Mouse (Mus musculus): Measurements from ENCODE around the gene Gc. TPM values are rescaled to one million over a fixed set of nuclear protein-coding genes. Genes with fewer than 3 reads are reported as not detected.

The Gc gene
- 0.19 and 0.24 TPM in 2 replicates for polyA plus RNA-seq (2016; fragmentation: Nextera tagmentation; extraction: Ambion mirVana)

DNA sequence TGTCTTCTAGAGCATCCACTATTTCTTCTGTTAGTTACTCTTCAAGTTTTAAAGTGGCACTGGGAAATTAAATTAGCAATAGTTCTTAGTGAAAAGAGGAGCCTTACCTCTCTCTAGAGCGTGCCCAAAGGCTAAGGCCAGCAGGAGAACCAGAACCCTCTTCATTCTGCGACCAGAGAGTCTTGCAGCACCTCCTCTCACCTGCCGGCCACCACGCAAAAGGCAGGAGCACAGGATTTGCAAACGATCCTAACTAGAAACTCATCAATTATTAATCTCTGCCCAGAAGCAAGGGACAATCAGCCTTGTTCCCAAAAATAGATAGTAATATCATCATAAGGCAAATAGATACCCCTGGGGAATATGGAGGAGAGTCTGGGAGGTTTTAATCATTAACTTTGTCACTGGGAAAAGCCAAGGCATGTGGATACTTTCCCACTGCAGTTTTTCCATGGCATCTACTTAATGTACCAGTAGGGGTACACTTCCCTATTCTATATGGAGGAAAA, at the start of gene Gc:
Gene Gc, minus strand, starts transcription at position 345 of the 509 bp plus-strand sequence.
- Histone ChIP-seq H3K27ac (ENCODE audit: poor library complexity, severe bottlenecking) (no peak within 1 kb of the TSS), H3K36me3 (no peaks in the 10 kb centered on the region), H3K9ac (no peak within 1 kb of the TSS), H3K4me1 (replicated peaks) (no peaks in the 10 kb centered on the region), H3K4me3 (no peak within 1 kb of the TSS), H3K9me3 (replicated peaks) (no peaks in the 10 kb centered on the region), H3K27me3 (replicated peaks) (no peaks in the 10 kb centered on the region), H3K4me2 (no peak within 1 kb of the TSS)
- WGBS, result 72% methylated on average over 5 of the region's 5 CpGs
- no peak for ATAC-seq (ENCODE audit: insufficient number of reproducible peaks, low FRiP score)

DNA sequence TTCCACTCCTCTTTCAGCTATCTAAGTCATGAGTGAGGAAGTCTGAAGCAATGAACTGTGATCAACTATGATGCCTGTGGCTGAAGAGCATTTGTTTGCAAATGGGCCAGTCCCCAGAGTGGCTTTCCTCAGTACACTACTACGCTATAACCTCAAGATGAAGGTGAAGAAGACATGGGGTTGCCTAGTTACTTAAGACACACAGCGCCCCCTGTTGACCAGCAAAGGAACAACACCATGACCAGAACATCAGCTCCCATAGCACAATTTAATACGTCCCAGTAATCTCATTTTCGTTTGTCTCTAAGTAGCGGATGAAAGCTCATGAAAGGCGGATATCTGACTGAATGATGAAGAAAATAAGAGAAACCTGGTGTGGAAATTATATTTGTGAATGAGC, 42.5 kb upstream of the Gc start:
- no peak for ATAC-seq (ENCODE audit: insufficient number of reproducible peaks, low FRiP score)

DNA sequence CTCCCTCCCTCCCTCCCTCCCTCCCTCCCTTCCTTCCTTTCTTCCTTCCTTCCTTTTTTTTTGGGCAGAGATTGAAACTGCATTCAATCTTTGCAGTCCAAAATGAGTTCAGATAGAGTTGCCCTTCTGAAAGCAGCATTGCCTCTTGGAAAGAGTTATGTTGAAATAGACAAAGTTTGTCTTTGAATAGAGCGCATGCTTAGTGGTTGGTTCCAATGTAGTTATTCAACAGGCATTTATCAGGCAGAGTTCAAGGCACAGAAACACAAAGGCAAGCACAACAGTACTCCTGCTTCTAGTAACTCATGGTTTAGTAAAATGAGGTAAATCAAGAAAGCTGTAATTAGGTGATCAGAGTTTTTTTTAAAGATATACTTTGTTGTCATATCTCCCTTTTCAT, 34.9 kb upstream of the Gc start:
- WGBS, result 83% methylated on average over 1 of the region's 1 CpGs
- no peaks in the 10 kb centered on the region for H3K27me3 ChIP-seq (replicated peaks)
- H3K9me3 ChIP-seq (replicated peaks), result no peaks in the 10 kb centered on the region
- ATAC-seq (ENCODE audit: insufficient number of reproducible peaks, low FRiP score), result no peak
- H3K9ac ChIP-seq, result no peak overlapping the region
- no peaks in the 10 kb centered on the region for H3K4me1 ChIP-seq (replicated peaks)
- H3K27ac ChIP-seq (ENCODE audit: poor library complexity, severe bottlenecking), result no peak overlapping the region
- H3K4me2 ChIP-seq, result no peak overlapping the region
- H3K36me3 ChIP-seq, result no peaks in the 10 kb centered on the region
- no peak overlapping the region for H3K4me3 ChIP-seq

More for the DNA sequence above, 42.5 kb upstream of the Gc start:
- Histone ChIP-seq H3K36me3 (no peaks in the 10 kb centered on the region), H3K27me3 (replicated peaks) (no peaks in the 10 kb centered on the region), H3K4me2 (no peak overlapping the region), H3K9me3 (replicated peaks) (no peaks in the 10 kb centered on the region), H3K27ac (ENCODE audit: poor library complexity, severe bottlenecking) (no peak overlapping the region), H3K4me3 (no peak overlapping the region), H3K9ac (no peak overlapping the region), H3K4me1 (replicated peaks) (no peaks in the 10 kb centered on the region)
- WGBS, result 49% methylated on average over 6 of the region's 6 CpGs

DNA sequence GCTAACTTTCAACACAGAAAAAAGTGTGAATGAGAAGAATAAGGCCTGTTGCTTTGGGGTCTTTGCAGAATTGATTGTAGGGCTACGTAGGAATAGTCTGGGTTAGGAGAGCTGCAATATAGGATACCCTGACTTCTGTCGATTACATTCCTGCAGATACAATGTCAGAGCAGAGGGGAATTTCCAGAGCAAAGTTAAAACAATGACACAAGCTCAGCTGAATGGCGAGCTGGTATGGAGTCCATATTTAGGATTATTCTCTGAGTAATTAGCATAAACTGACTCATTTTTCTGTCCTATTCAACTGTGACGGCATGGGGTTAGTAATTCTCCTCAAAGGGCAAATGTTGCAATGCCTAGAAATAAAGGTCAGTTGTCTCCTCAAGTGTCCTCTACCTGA, 12.8 kb upstream of the Gc start:
- Histone ChIP-seq H3K9me3 (replicated peaks) (no peaks in the 10 kb centered on the region), H3K9ac (no peak overlapping the region), H3K27ac (ENCODE audit: poor library complexity, severe bottlenecking) (no peak overlapping the region), H3K4me1 (replicated peaks) (no peaks in the 10 kb centered on the region), H3K36me3 (no peaks in the 10 kb centered on the region), H3K27me3 (replicated peaks) (no peaks in the 10 kb centered on the region), H3K4me3 (no peak overlapping the region), H3K4me2 (no peak overlapping the region)
- ATAC-seq (ENCODE audit: insufficient number of reproducible peaks, low FRiP score), result no peak
- 76% methylated on average over 4 of the region's 4 CpGs for WGBS

DNA sequence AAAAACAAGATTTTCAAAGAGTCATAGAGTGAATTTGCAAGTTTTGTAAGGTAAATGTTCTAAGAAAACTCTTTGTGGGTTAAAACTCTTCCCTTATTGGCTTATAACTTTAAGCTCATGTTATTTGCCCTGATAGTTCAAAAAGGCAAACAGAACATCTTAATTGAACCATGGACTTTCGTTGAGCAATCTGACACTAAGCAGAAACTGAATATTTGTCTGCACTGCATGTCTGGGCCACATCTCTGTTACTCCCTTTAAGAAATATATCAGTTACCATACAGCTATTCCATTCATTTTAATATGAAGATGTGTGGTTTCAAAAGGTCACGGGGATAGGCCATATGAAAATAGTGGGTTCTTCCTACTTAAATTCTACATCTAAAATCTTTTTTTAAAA, 10.2 kb upstream of the Gc start:
- Histone ChIP-seq H3K4me2 (no peak overlapping the region), H3K4me3 (no peak overlapping the region), H3K4me1 (replicated peaks) (peaks cover 5% of the 10 kb centered on the region; the same call in 1 of the 2 replicates), H3K27ac (ENCODE audit: poor library complexity, severe bottlenecking) (no peak overlapping the region), H3K9ac (no peak overlapping the region), H3K36me3 (no peaks in the 10 kb centered on the region), H3K9me3 (replicated peaks) (no peaks in the 10 kb centered on the region), H3K27me3 (replicated peaks) (no peaks in the 10 kb centered on the region)
- 63% methylated on average over 2 of the region's 2 CpGs for WGBS
- no peak for ATAC-seq (ENCODE audit: insufficient number of reproducible peaks, low FRiP score)

DNA sequence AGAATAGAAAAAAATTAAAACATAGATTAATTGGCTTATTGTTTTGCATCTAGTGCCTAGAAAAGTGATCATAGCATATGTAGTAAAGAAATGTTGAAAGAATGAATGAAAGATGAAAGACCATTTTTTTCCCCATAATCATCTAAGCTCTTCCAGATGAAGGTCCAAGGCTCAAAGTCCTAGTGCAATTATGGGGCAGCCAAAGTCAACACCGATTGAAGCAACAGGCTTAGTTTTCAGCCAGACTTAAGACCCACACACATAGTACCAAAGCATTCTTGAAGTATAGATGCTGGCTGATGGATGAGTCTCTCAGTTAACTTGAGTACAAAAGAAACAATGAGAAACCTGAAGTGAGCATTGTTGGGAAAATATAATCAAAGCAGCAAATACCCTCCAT, 9.3 kb upstream of the Gc start:
- Histone ChIP-seq H3K27me3 (replicated peaks) (no peaks in the 10 kb centered on the region), H3K9me3 (replicated peaks) (no peaks in the 10 kb centered on the region), H3K4me3 (no peak overlapping the region), H3K4me2 (no peak overlapping the region), H3K36me3 (no peaks in the 10 kb centered on the region), H3K4me1 (replicated peaks) (peaks cover 7% of the 10 kb centered on the region; the same call in 1 of the 2 replicates), H3K27ac (ENCODE audit: poor library complexity, severe bottlenecking) (no peak overlapping the region), H3K9ac (no peak overlapping the region)
- 81% methylated on average over 1 of the region's 1 CpGs for WGBS
- ATAC-seq (ENCODE audit: insufficient number of reproducible peaks, low FRiP score), result no peak

DNA sequence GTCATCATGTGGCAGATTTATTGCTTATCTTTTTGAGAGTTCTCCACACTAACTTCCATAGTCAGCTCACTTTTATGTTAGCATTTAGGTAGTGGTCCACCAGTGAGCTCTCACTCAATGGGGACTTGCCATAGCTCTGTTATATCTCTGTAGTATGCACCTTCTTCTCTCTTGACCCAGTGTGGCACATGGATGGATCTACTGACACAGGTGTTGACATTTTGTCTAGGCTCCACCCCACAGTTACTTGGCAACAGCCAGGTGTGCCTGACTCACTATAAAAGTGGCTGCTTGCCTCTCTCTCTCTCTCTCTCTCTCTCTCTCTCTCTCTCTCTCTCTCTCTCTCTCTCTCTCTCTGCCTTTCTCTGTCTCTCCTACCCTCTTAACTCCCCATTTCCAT, 8.6 kb upstream of the Gc start:
- no peak for ATAC-seq (ENCODE audit: insufficient number of reproducible peaks, low FRiP score)
- H3K9ac ChIP-seq, result no peak overlapping the region
- no peak overlapping the region for H3K27ac ChIP-seq (ENCODE audit: poor library complexity, severe bottlenecking)
- no peaks in the 10 kb centered on the region for H3K9me3 ChIP-seq (replicated peaks)
- H3K4me3 ChIP-seq, result no peak overlapping the region
- H3K4me1 ChIP-seq (replicated peaks), result peaks cover 7% of the 10 kb centered on the region; the same call in 1 of the 2 replicates
- H3K4me2 ChIP-seq, result no peak overlapping the region
- no peaks in the 10 kb centered on the region for H3K36me3 ChIP-seq
- no peaks in the 10 kb centered on the region for H3K27me3 ChIP-seq (replicated peaks)

DNA sequence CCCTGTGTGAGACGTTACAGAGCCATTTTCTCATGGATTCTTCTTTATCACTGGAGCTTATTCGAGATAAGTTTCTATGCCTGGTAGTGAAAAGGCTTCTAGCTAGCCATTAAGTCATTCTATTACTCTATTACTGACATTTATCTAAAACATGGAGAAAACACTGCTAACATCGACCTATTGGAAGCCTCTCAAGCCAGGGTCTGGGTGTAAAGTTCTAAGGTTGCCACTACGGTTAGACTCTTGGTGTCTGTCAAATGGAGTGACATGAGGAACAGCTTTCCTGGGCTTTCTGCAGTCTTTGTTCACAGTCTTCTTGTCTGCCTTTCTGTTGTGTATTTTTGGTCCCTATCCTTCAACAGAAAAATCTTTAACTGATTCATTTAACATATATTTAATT, 4.1 kb upstream of the Gc start:
- Histone ChIP-seq H3K4me1 (replicated peaks) (peaks cover 7% of the 10 kb centered on the region; the same call in 1 of the 2 replicates), H3K4me2 (no peak overlapping the region), H3K4me3 (no peak overlapping the region), H3K27ac (ENCODE audit: poor library complexity, severe bottlenecking) (no peak overlapping the region), H3K27me3 (replicated peaks) (no peaks in the 10 kb centered on the region), H3K9ac (no peak overlapping the region), H3K9me3 (replicated peaks) (no peaks in the 10 kb centered on the region), H3K36me3 (no peaks in the 10 kb centered on the region)
- WGBS, result 56% methylated on average over 4 of the region's 4 CpGs
- no peak for ATAC-seq (ENCODE audit: insufficient number of reproducible peaks, low FRiP score)

DNA sequence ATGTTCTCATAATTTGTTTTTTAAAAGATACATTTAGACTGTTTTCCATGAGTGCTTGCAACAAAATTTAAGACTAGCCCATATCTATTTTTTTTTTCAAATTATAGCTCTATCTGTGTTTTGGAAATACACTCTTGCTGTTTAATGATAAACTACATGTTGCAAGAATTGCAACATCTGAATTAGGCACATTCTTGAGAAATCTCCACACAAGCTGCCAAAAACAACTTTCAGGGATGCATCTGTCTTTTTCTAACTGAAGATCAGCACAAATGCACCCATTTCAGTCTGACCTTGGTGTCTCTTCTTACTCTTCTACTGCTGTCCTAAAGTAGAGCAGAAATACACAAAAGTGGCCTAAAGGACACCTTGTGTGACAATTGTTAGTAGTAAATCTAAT, 1.9 kb upstream of the Gc start:
- Histone ChIP-seq H3K27me3 (replicated peaks) (no peaks in the 10 kb centered on the region), H3K9me3 (replicated peaks) (no peaks in the 10 kb centered on the region), H3K4me2 (no peak overlapping the region), H3K4me1 (replicated peaks) (peaks cover 7% of the 10 kb centered on the region; the same call in 1 of the 2 replicates), H3K9ac (no peak overlapping the region), H3K4me3 (no peak overlapping the region), H3K36me3 (no peaks in the 10 kb centered on the region), H3K27ac (ENCODE audit: poor library complexity, severe bottlenecking) (no peak overlapping the region)
- no peak for ATAC-seq (ENCODE audit: insufficient number of reproducible peaks, low FRiP score)

DNA sequence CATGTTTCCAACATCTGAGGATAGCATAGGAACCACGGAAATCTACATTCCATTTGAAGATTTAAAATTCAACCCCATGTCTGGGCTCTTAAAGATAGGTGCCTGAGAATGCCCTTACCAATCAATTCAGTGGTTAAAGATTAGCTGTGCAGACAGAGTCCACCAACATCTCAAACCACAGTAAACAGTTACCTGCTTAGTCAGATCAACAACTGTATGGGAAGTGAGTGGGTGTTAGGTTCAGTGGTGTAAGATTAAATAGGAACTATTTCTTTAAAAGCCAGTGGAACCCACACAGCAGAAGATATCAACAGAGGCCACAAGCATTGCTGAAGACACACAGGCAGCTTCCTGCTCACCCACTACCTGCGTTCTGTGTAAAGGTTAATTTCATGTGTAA, 1.3 kb upstream of the Gc start:
- 55% methylated on average over 2 of the region's 2 CpGs for WGBS
- Histone ChIP-seq H3K9ac (no peak overlapping the region), H3K36me3 (no peaks in the 10 kb centered on the region), H3K4me1 (replicated peaks) (peaks cover 7% of the 10 kb centered on the region; the same call in 1 of the 2 replicates), H3K27me3 (replicated peaks) (no peaks in the 10 kb centered on the region), H3K9me3 (replicated peaks) (no peaks in the 10 kb centered on the region), H3K27ac (ENCODE audit: poor library complexity, severe bottlenecking) (no peak overlapping the region), H3K4me3 (no peak overlapping the region), H3K4me2 (no peak overlapping the region)
- no peak for ATAC-seq (ENCODE audit: insufficient number of reproducible peaks, low FRiP score)

DNA sequence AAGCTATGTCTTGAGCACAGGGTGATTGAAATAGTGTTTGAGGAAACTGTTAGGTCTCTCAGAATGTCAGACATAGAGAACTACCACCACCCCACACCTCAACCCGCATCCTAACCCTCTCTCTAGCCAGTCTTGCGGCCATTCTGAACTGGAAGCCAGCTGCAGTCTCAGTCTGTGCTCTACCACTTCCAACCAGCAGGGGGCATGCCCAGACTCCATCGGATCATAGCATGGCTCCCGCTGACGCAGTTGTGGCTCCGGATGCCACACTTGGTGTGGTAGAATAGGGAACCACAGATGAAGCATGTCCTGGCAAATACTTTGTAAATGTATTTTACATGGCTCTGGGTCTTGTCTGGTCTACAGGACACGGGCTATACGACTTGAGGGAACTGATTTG, 2.2 kb downstream of the Gc start:
- Histone ChIP-seq H3K27me3 (replicated peaks) (no peaks in the 10 kb centered on the region), H3K36me3 (no peaks in the 10 kb centered on the region), H3K4me2 (no peak overlapping the region), H3K4me3 (no peak overlapping the region), H3K27ac (ENCODE audit: poor library complexity, severe bottlenecking) (no peak overlapping the region), H3K9ac (no peak overlapping the region), H3K9me3 (replicated peaks) (no peaks in the 10 kb centered on the region), H3K4me1 (replicated peaks) (no peaks in the 10 kb centered on the region)
- no peak for ATAC-seq (ENCODE audit: insufficient number of reproducible peaks, low FRiP score)
- WGBS, result 42% methylated on average over 8 of the region's 8 CpGs

DNA sequence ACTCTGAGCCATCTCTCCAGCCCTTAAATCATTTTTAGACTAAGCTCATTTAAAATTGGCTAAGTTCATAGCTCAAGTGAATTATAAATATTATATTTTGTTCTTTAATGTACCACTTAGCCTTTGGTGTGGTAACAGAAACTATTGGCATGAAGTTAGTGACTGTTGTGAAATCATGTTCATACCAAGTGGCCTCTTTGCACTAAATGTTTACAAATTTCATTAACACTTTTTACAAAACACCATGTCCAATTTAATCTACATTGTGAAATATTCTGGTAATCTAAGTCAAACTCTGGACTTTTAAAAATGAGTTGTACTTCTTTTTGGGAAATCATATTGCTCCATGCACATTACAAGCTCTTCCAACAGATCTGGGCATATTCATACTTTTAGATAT, 6.9 kb downstream of the Gc start:
- Histone ChIP-seq H3K9me3 (replicated peaks) (no peaks in the 10 kb centered on the region), H3K27ac (ENCODE audit: poor library complexity, severe bottlenecking) (no peak overlapping the region), H3K27me3 (replicated peaks) (no peaks in the 10 kb centered on the region), H3K9ac (no peak overlapping the region), H3K4me3 (no peak overlapping the region), H3K36me3 (no peaks in the 10 kb centered on the region), H3K4me2 (no peak overlapping the region), H3K4me1 (replicated peaks) (no peaks in the 10 kb centered on the region)
- ATAC-seq (ENCODE audit: insufficient number of reproducible peaks, low FRiP score), result no peak

Measured in heart, embryonic 12.5 days (tissue).